Mouse (Mus musculus) activated CD4-positive, CD25-positive, alpha-beta regulatory T cell (primary cell): ENCODE measurements around the gene Rps17. TPM values are rescaled to one million over a fixed set of nuclear protein-coding genes. Genes with fewer than 3 reads are reported as not detected.

Source experiments
- polyA plus RNA-seq, 2 experiments: library from polyadenylated mRNA; unstranded; fragments of 100-300 nt; shearing (Covaris generic); gene quantifications; one replicate each; pipeline ENCODE4 v1.2.1; 2017

The Rps17 gene
- 100 to 1,000 TPM; 534 to 905 TPM for polyA plus RNA-seq

DNA sequence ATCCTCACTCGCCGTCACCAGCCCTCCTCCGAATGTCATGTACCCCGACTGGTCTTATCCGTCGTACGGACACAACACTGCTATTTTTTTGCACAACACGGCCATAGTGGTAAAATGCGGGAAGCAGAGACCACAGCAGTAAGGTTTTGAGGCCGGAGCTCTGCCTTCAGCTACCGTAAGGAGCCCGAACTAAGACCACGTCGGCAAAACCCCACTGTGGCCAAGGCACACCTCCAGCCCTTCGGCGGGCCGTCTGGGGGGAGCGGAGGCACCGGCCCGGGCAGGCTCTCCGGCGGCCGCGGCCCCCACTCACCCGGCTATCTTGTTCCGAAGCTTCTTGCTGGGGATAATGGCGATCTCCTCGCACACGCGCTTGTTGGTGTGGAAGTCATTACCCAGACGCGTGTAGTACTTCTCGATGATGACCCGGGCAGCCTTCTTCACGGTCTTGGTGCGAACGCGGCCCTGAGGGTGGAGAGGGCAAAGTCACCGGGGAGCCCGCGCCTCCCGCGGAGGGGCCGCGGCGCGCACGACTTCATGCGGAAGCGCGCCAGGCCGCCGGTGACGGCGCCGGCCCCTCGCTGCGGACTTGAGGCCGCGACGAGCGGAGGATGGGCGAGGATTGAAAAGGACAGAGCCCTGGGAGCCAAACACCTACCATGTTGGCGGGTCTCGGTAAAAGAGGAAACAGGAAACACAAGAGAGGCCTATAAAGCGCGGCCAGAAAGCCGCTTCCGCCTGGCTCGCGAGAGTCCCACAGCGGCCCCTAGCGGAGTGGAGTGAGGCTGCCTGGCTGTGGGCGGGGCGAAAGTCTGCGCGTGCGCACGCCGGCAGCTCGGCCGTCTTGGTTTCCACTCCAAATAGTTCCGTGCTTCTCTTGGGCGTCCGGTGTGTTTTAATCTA lies at the start of gene Rps17:
TSS of gene Rps17 (minus strand) at position 711 of the 903 bp plus-strand sequence.

Other genes with a start within 250 kb of the Rps17 start
- gene Slc28a1, start 230.5 kb downstream of the Rps17 start, polyA plus RNA-seq, result under 1 TPM in 1 of 2 experiments, not detected in 1; 0.07 TPM
- 1 to 10 TPM; 6.1 to 7.0 TPM for gene Pde8a, start 131.7 kb downstream of the Rps17 start, polyA plus RNA-seq
- gene Cpeb1, start 110.2 kb upstream of the Rps17 start, polyA plus RNA-seq, result under 1 TPM in 1 of 2 experiments, not detected in 1; 0.60 TPM
- gene Ap3b2, start 148.7 kb upstream of the Rps17 start, polyA plus RNA-seq, result under 1 TPM in 1 of 2 experiments, not detected in 1; 0.09 TPM
- not detected for gene BC048679, start 153.0 kb upstream of the Rps17 start, polyA plus RNA-seq
- gene Fsd2, start 221.7 kb upstream of the Rps17 start, polyA plus RNA-seq, result 1 to 10 TPM; 2.3 to 4.6 TPM
- gene Whamm, start 226.0 kb upstream of the Rps17 start, polyA plus RNA-seq, result 10 to 100 TPM; 28.6 to 33.6 TPM